Mouse (Mus musculus) adrenal gland, postnatal 4 days (tissue): ENCODE results near the gene Ssbp4. TPM values are rescaled to one million over a fixed set of nuclear protein-coding genes. Genes with fewer than 3 reads are reported as not detected.
A peak's percentile ranks its signal among the peaks of the same experiment; 100 is the strongest.

Experiments used
- DNase-seq, 2 experiments: peaks; one replicate each; pipeline ENCODE4 v3.0.0; 2021 to 2022; ENCODE audit warnings: low spot score in 2 of 2, mixed read lengths in 2 of 2
- total RNA-seq, 2 experiments: library from RNA; stranded (reverse); gene quantifications; 2 replicates each; pipeline ENCODE4 v1.2.3; 2021

Ssbp4 gene
- total RNA-seq, 2 experiments from 2014 or later = 137 to 154 TPM

- no peak for DNase-seq
Observed at GRCm38 (mm10) chr8:70607898-70608748, 549 bp downstream of the Ssbp4 start.

- DNase-seq = no peak
Observed at GRCm38 (mm10) chr8:70607603-70607897, 1.1 kb downstream of the Ssbp4 start.

- DNase-seq = no peak
Observed at GRCm38 (mm10) chr8:70606780-70607602, 1.7 kb downstream of the Ssbp4 start.

- no peak for DNase-seq
Observed at GRCm38 (mm10) chr8:70605871-70606779, 2.5 kb downstream of the Ssbp4 start.

GRCm38 (mm10) chr8:70604558-70604957 lies 4.1 kb downstream of the Ssbp4 start:
- no peak for DNase-seq

- no peak for DNase-seq
Observed at GRCm38 (mm10) chr8:70602139-70602811, 6.4 kb downstream of the Ssbp4 start.

GRCm38 (mm10) chr8:70601271-70601649 lies 7.4 kb downstream of the Ssbp4 start:
- DNase-seq = peak; percentile 80 to 81

- DNase-seq = no peak
Observed at GRCm38 (mm10) chr8:70600473-70601270, 8.0 kb downstream of the Ssbp4 start.

GRCm38 (mm10) chr8:70599507-70600290 lies 9.0 kb downstream of the Ssbp4 start:
- DNase-seq = no peak

GRCm38 (mm10) chr8:70598722-70599121 lies 9.9 kb downstream of the Ssbp4 start:
- DNase-seq = no peak

GRCm38 (mm10) chr8:70598283-70598682 lies 10.4 kb downstream of the Ssbp4 start:
- DNase-seq = peak; percentile 68 to 69

GRCm38 (mm10) chr8:70597417-70598272 lies 11.0 kb downstream of the Ssbp4 start:
- no peak for DNase-seq

GRCm38 (mm10) chr8:70596775-70597416 lies 11.8 kb downstream of the Ssbp4 start:
- no peak for DNase-seq

GRCm38 (mm10) chr8:70596216-70596615 lies 12.5 kb downstream of the Ssbp4 start:
- no peak for DNase-seq

- DNase-seq = no peak
Observed at GRCm38 (mm10) chr8:70595811-70596210, 12.9 kb downstream of the Ssbp4 start.

- no peak for DNase-seq
Observed at GRCm38 (mm10) chr8:70594621-70595564, 13.8 kb downstream of the Ssbp4 start.
